Mouse (Mus musculus): ENCODE results near the gene Uvrag.

The Uvrag gene

GRCm38 (mm10) chr7:98835519-98836441, 305.2 kb downstream of the Uvrag start:
- DNase-seq = no peak
